Mouse (Mus musculus): ENCODE measurements around the gene Spp1. TPM values are rescaled to one million over a fixed set of nuclear protein-coding genes. Genes with fewer than 3 reads are reported as not detected.

Spp1 gene
- polyA plus RNA-seq, 1 experiment from 2014 or later, result 6.4 TPM

- Histone ChIP-seq H3K27me3 (ENCODE audit: low read depth, poor library complexity, severe bottlenecking) (no peaks in the 10 kb centered on the region), H3K4me1 (no peaks in the 10 kb centered on the region), H3K4me3 (no peak overlapping the region), H3K9me3 (replicated peaks) (no peaks in the 10 kb centered on the region), H3K36me3 (peaks cover 93% of the 10 kb centered on the region), H3K27ac (no peak overlapping the region)
- no peak for DNase-seq (ENCODE audit: low spot score)
- 94% methylated on average over 16 of the region's 16 CpGs for WGBS
Measured at GRCm38 (mm10) chr5:104466816-104467215, 31.9 kb downstream of the Spp1 start.

- Histone ChIP-seq H3K27me3 (ENCODE audit: low read depth, poor library complexity, severe bottlenecking) (no peaks in the 10 kb centered on the region), H3K9me3 (replicated peaks) (no peaks in the 10 kb centered on the region), H3K4me3 (no peak overlapping the region), H3K27ac (no peak overlapping the region), H3K4me1 (no peaks in the 10 kb centered on the region), H3K36me3 (peaks cover 95% of the 10 kb centered on the region)
- DNase-seq (ENCODE audit: low spot score), result no peak
- 96% methylated on average over 5 of the region's 5 CpGs for WGBS
Measured at GRCm38 (mm10) chr5:104468586-104468985, 33.7 kb downstream of the Spp1 start.

- Histone ChIP-seq H3K4me1 (no peaks in the 10 kb centered on the region), H3K4me3 (no peak overlapping the region), H3K27ac (no peak overlapping the region), H3K27me3 (ENCODE audit: low read depth, poor library complexity, severe bottlenecking) (no peaks in the 10 kb centered on the region), H3K9me3 (replicated peaks) (no peaks in the 10 kb centered on the region), H3K36me3 (peaks cover 71% of the 10 kb centered on the region)
- DNase-seq (ENCODE audit: low spot score), result no peak
- WGBS, result 96% methylated on average over 5 of the region's 5 CpGs
Measured at GRCm38 (mm10) chr5:104470981-104471391, 36.1 kb downstream of the Spp1 start.

GRCm38 (mm10) chr5:104472371-104472770, 37.5 kb downstream of the Spp1 start:
- no peak overlapping the region for H3K4me3 ChIP-seq
- H3K27ac ChIP-seq, result no peak overlapping the region
- H3K36me3 ChIP-seq, result peaks cover 65% of the 10 kb centered on the region
- no peak for DNase-seq (ENCODE audit: low spot score)
- H3K4me1 ChIP-seq, result no peaks in the 10 kb centered on the region
- H3K27me3 ChIP-seq (ENCODE audit: low read depth, poor library complexity, severe bottlenecking), result no peaks in the 10 kb centered on the region
- 94% methylated on average over 8 of the region's 8 CpGs for WGBS
- H3K9me3 ChIP-seq (replicated peaks), result no peaks in the 10 kb centered on the region

- H3K36me3 ChIP-seq, result peaks cover 84% of the 10 kb centered on the region
- no peak overlapping the region for H3K4me3 ChIP-seq
- 94% methylated on average over 7 of the region's 7 CpGs for WGBS
- no peak overlapping the region for H3K27ac ChIP-seq
- no peak for DNase-seq (ENCODE audit: low spot score)
- H3K4me1 ChIP-seq, result no peaks in the 10 kb centered on the region
- no peaks in the 10 kb centered on the region for H3K9me3 ChIP-seq (replicated peaks)
- H3K27me3 ChIP-seq (ENCODE audit: low read depth, poor library complexity, severe bottlenecking), result no peaks in the 10 kb centered on the region
Measured at GRCm38 (mm10) chr5:104480367-104480766, 45.4 kb downstream of the Spp1 start.

GRCm38 (mm10) chr5:104482856-104483255, 47.9 kb downstream of the Spp1 start:
- Histone ChIP-seq H3K27me3 (ENCODE audit: low read depth, poor library complexity, severe bottlenecking) (no peaks in the 10 kb centered on the region), H3K4me3 (no peak overlapping the region), H3K9me3 (replicated peaks) (no peaks in the 10 kb centered on the region), H3K4me1 (no peaks in the 10 kb centered on the region), H3K36me3 (peaks cover 97% of the 10 kb centered on the region), H3K27ac (no peak overlapping the region)
- DNase-seq (ENCODE audit: low spot score), result no peak
- whole genome bisulfite sequencing, result 90% methylated on average over 8 of the region's 8 CpGs

Other genes with a start within 250 kb of the Spp1 start
- not detected in 2 replicates for gene Dmp1, start 232.5 kb upstream of the Spp1 start, polyA plus RNA-seq (2016; fragmentation: Nextera tagmentation; extraction: Ambion mirVana)
- gene Ibsp, start 135.9 kb upstream of the Spp1 start, polyA plus RNA-seq (2016; fragmentation: Nextera tagmentation; extraction: Ambion mirVana), result not detected in 2 replicates
- not detected in 2 replicates for gene Mepe, start 109.8 kb upstream of the Spp1 start, polyA plus RNA-seq (2016; fragmentation: Nextera tagmentation; extraction: Ambion mirVana)
- 12.3 and 16.3 TPM in 2 replicates for gene Pkd2, start 24.3 kb downstream of the Spp1 start, polyA plus RNA-seq (2016; fragmentation: Nextera tagmentation; extraction: Ambion mirVana)
- gene BC005561, start 73.2 kb downstream of the Spp1 start, polyA plus RNA-seq (2016; fragmentation: Nextera tagmentation; extraction: Ambion mirVana), result 12.1 and 14.6 TPM in 2 replicates

Measured in limb, embryonic 10.5 days (tissue).